Mouse (Mus musculus): ENCODE results near the gene Eif4e.

DNA sequence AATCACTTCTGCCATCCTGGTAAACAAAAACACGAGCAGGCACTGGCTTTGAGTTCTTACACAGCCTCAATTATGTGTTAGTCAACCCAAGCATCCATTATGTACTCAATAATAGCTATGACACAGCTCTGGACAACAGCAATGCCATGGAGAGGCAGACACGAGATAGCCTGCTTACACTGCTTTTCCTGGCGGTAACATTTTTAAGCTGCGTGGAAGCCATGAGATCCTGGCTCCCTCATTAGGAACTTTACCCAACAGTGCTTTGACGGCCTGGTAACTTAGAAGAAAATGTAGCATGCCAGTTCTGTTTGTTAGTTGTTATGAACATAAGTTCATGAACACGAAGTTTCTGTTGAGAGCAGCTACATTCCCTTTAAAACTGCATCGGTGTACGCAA is 485 bp upstream of the Eif4e start:
- no peak for TF ChIP-seq CTCF (IDR thresholded peaks at IDR 0.05; ENCODE audit: low read depth)
- TF ChIP-seq EP300 (IDR thresholded peaks at IDR 0.05; ENCODE audit: low read depth): no peak
